Mouse (Mus musculus) CH12.LX (cell line): ENCODE measurements around the gene Gm26897.

ENCODE experiments used
- CHD1 ChIP-seq: IDR thresholded peaks from 2 replicates; pipeline ENCODE4 v1.6.1; 2012; ENCODE audit warnings: low read depth, low read length, improper control_type of control experiment, inconsistent platforms
- CTCF ChIP-seq, 2 experiments: IDR thresholded peaks in 1 of 2; conservative IDR thresholded peaks in 1 of 2; 2 replicates each; pipeline ENCODE4 v1.5.1; 2011 to 2012; ENCODE audit warnings: low read depth in 2 of 2, low read length in 2 of 2, improper control_type of control experiment in 1 of 2, inconsistent platforms in 1 of 2, mild to moderate bottlenecking in 1 of 2, moderate library complexity in 1 of 2
- EP300 ChIP-seq: IDR thresholded peaks from 2 replicates; pipeline ENCODE4 v1.6.1; 2011; ENCODE audit warnings: low read length, improper control_type of control experiment
- ZC3H11A ChIP-seq: IDR thresholded peaks from 2 replicates; pipeline ENCODE4 v1.6.1; 2012; ENCODE audit warnings: low read depth, mild to moderate bottlenecking, inconsistent platforms, low read length, improper control_type of control experiment

DNA sequence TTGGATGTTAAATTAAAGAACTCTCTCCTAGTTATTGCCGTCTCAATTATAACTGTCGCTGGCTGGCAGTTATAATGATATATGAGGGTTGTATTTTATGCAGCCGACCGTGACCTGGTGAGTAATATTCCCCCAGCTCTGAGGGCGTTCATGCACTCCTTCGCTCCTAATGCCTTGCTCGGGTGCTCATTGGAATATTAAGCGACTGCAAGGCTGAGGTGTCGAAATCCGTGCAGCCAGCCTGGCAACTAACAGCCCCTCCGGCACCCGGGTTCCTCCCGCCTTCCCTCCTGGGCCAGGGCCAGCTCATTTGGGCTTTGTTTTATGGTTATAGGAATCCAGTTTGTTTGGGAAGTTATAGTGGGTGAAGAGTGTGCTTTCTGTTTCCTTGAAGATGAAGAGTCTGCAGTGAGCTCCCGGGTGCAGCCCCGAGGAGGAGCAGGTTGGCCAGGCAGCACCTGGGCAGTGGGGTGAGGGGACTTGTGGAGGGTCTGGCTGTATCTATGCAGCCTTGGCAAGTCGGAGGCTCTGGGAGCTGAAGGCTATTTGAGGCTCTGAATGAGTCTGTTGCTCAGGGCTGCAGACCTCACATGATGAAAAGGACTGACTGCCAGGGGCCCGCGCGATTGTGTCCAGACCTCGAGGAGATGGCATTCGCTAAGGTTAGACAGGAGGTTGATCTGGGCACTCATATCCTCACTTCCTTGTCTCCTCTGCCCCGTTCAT lies 8.4 kb upstream of the Gm26897 start:
- TF ChIP-seq CHD1 (no peak), EP300 (no peak), ZC3H11A (no peak), CTCF (conservative IDR thresholded peaks at IDR 0.05 in 1 of 2, IDR thresholded peaks at IDR 0.05 in 1 of 2; ENCODE audit: low read depth in 2 of 2, low read length in 2 of 2) (no peak)
